Mouse (Mus musculus): ENCODE data around the gene Egfl8.

DNA sequence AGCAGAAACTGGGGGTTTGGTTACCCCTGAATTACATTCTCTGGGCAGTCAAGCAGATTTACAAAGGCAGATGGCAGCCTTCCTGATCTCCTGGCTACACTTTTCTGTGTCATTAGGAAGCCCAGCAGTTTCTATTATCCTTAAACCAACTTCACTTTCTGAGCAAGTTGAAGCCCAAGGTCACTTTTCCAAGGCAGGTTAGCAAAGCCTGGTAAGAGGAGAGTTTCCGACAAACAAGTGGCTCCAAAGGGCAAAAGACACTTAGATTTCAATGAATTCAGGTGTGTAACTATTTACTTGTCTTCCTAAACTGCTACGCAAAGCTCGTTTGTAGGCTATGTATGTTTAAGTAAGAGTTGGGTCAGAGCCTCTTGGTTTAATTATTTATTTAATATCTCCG is 27.6 kb upstream of the Egfl8 start:
- no peak for TF ChIP-seq CTCF (IDR thresholded peaks at IDR 0.05; ENCODE audit: borderline replicate concordance, insufficient read depth, low read length)
- TF ChIP-seq POLR2A (IDR thresholded peaks at IDR 0.05; ENCODE audit: low read depth, low read length) = no peak

All from embryonic fibroblast, embryonic 13.5 days (primary cell).